Mouse (Mus musculus) ES-E14 (cell line): ENCODE data around the gene Olfr638. TPM values are rescaled to one million over a fixed set of nuclear protein-coding genes. Genes with fewer than 3 reads are reported as not detected.
A peak's percentile ranks its signal among the peaks of the same experiment; 100 is the strongest.

Experiments used
- DNase-seq: peaks from one replicate; pipeline ENCODE4 v3.0.0-alpha.2; 2013; ENCODE audit warnings: low read depth, low spot score
- H3K27ac ChIP-seq: 2 replicates; pipeline ENCODE4 v1.5.1; 2012; ENCODE audit warnings: low read depth, mild to moderate bottlenecking, low read length, moderate library complexity, mixed read lengths; ENCODE audit not compliant: poor library complexity, insufficient read depth, severe bottlenecking
- H3K36me3 ChIP-seq: 2 replicates; pipeline ENCODE4 v1.6.1; 2012; ENCODE audit warnings: mild to moderate bottlenecking, low read length, moderate library complexity, mixed read lengths; ENCODE audit not compliant: control insufficient read depth, poor library complexity, insufficient read depth, severe bottlenecking
- H3K4me1 ChIP-seq, 2 experiments: fragments of 150-350 bp in 1 of 2; sonication (generic) in 1 of 2; 2 replicates each; pipeline ENCODE4 v1.6.1; 2012; ENCODE audit warnings: low read length in 2 of 2, mild to moderate bottlenecking in 1 of 2, mixed read lengths in 1 of 2; ENCODE audit not compliant: control insufficient read depth in 2 of 2, insufficient read depth in 2 of 2, poor library complexity in 1 of 2
- H3K4me3 ChIP-seq, 2 experiments: fragments of 150-350 bp in 1 of 2; sonication (generic) in 1 of 2; 2 replicates each; pipeline ENCODE4 v1.5.1; 2012; ENCODE audit warnings: low read length in 2 of 2, low read depth in 1 of 2, mild to moderate bottlenecking in 1 of 2, mixed read lengths in 1 of 2; ENCODE audit not compliant: insufficient read depth in 1 of 2, poor library complexity in 1 of 2, severe bottlenecking in 1 of 2
- H3K9ac ChIP-seq: 2 replicates; pipeline ENCODE4 v1.6.1; 2012; ENCODE audit warnings: low read depth, mild to moderate bottlenecking, low read length, mixed read lengths; ENCODE audit not compliant: poor library complexity, insufficient read depth, severe bottlenecking
- H3K9me3 ChIP-seq: fragments of 150-350 bp; sonication (generic); 2 replicates; pipeline ENCODE4 v1.6.1; 2012; ENCODE audit warnings: low read depth, mild to moderate bottlenecking, low read length; ENCODE audit not compliant: control insufficient read depth, insufficient read depth
- CHD2 ChIP-seq: IDR thresholded peaks from 2 replicates; pipeline ENCODE4 v1.6.1; 2014; ENCODE audit warnings: mild to moderate bottlenecking, low read depth, low read length, inconsistent platforms
- HCFC1 ChIP-seq: IDR thresholded peaks from 2 replicates; pipeline ENCODE4 v1.6.1; 2012; ENCODE audit warnings: low read length, inconsistent platforms, borderline replicate concordance; ENCODE audit not compliant: insufficient read depth
- MAFK ChIP-seq: IDR thresholded peaks from 2 replicates; pipeline ENCODE4 v1.6.1; 2014; ENCODE audit warnings: mild to moderate bottlenecking, low read depth, low read length, inconsistent platforms; ENCODE audit not compliant: insufficient read depth
- ZC3H11A ChIP-seq: IDR thresholded peaks from 2 replicates; pipeline ENCODE4 v1.6.1; 2012; ENCODE audit warnings: low read depth, mild to moderate bottlenecking, inconsistent platforms, low read length, borderline replicate concordance
- ZNF384 ChIP-seq: IDR thresholded peaks from 2 replicates; pipeline ENCODE4 v1.6.1; 2012; ENCODE audit warnings: low read depth, low read length, inconsistent platforms
- in situ Hi-C, 2 experiments: fragments of 600-800 bp; cut with MboI; formaldehyde crosslinking; loops; one replicate each; pipeline ENCODE4 v1.15.1; 2025; ENCODE audit warnings: low sequenced_read_pairs in 2 of 2, inconsistent platforms in 1 of 2; ENCODE audit not compliant: unreplicated experiment in 2 of 2
- total RNA-seq: library from RNA; depleted of rRNA; stranded (reverse); fragments of 300-350 nt; gene quantifications from 2 replicates; pipeline ENCODE4 v1.2.3, GENCODE M21; 2012; rRNA removed

Gene Olfr638
- total RNA-seq, 1 experiment, result not detected

GRCm38 (mm10) chr7:104035145-104035544 lies 36.6 kb downstream of the Olfr638 start, which contains the start of gene Olfr641:
Olfr641 (plus strand) TSS chr7:104035445.
- peak within 1 kb of the TSS in 1 of 2 experiments; percentile 32; a peak in 1 of 4 replicates for H3K4me3 ChIP-seq
- in situ Hi-C loops, result no loop called here
- H3K36me3 ChIP-seq, result no peaks in the 10 kb centered on the region
- no peaks in the 10 kb centered on the region for H3K4me1 ChIP-seq
- TF ChIP-seq ZNF384 (no peak), MAFK (no peak), HCFC1 (no peak), CHD2 (no peak), ZC3H11A (no peak)
- H3K27ac ChIP-seq, result no peak within 1 kb of the TSS
- DNase-seq, result no peak
- H3K9ac ChIP-seq, result no peak within 1 kb of the TSS
- H3K9me3 ChIP-seq, result no peaks in the 10 kb centered on the region

- DNase-seq, result no peak
- TF ChIP-seq ZC3H11A, result no peak
- no peak for TF ChIP-seq ZNF384
- no peak for TF ChIP-seq MAFK
- no peak for TF ChIP-seq HCFC1
- no peak for TF ChIP-seq CHD2
- H3K4me1 ChIP-seq, result no peaks in the 10 kb centered on the region
- no peaks in the 10 kb centered on the region for H3K9me3 ChIP-seq
- H3K36me3 ChIP-seq, result no peaks in the 10 kb centered on the region
- no peak overlapping the region for H3K4me3 ChIP-seq
- H3K9ac ChIP-seq, result no peak overlapping the region
- H3K27ac ChIP-seq, result no peak overlapping the region
- in situ Hi-C loops, result no loop called here
These were observed 52.2 kb downstream of the Olfr638 start for GRCm38 (mm10) chr7:104050745-104051144.

- in situ Hi-C loops, result no loop called here
- TF ChIP-seq ZC3H11A, result no peak
- TF ChIP-seq ZNF384, result no peak
- no peak for TF ChIP-seq MAFK
- TF ChIP-seq HCFC1, result no peak
- TF ChIP-seq CHD2, result no peak
- no peak for DNase-seq
These were observed 54.0 kb downstream of the Olfr638 start, which contains the start of gene Olfr642 for GRCm38 (mm10) chr7:104052566-104052965. Olfr642 (minus strand) TSS chr7:104052666.

More at GRCm38 (mm10) chr7:104052566-104052965, 54.0 kb downstream of the Olfr638 start, which contains the start of gene Olfr642:
- H3K9ac ChIP-seq, result no peak within 1 kb of the TSS
- no peaks in the 10 kb centered on the region for H3K36me3 ChIP-seq
- H3K4me3 ChIP-seq, result no peak within 1 kb of the TSS
- no peaks in the 10 kb centered on the region for H3K9me3 ChIP-seq
- no peaks in the 10 kb centered on the region for H3K4me1 ChIP-seq
- H3K27ac ChIP-seq, result no peak within 1 kb of the TSS

Other genes with a start within 250 kb of the Olfr638 start
- not detected in 2 replicates for gene Olfr630, start 241.4 kb upstream of the Olfr638 start, total RNA-seq
- gene Olfr69, start 227.2 kb upstream of the Olfr638 start, total RNA-seq, result not detected in 2 replicates
- not detected in 2 replicates for gene Olfr68, start 219.0 kb upstream of the Olfr638 start, total RNA-seq
- gene Olfr67, start 206.9 kb upstream of the Olfr638 start, total RNA-seq, result not detected in 2 replicates
- not detected in 2 replicates for gene Hbb-bt, start 184.8 kb upstream of the Olfr638 start, total RNA-seq
- gene Hbb-bs, start 170.7 kb upstream of the Olfr638 start, total RNA-seq, result not detected in 2 replicates
- not detected in 2 replicates for gene Hbb-bh2, start 158.2 kb upstream of the Olfr638 start, total RNA-seq
- gene Hbb-bh1, start 155.6 kb upstream of the Olfr638 start, total RNA-seq, result not detected in 2 replicates
- gene Hbb-y, start 145.5 kb upstream of the Olfr638 start, total RNA-seq, result not detected in 2 replicates
- not detected in 2 replicates for gene Olfr66, start 112.5 kb upstream of the Olfr638 start, total RNA-seq
- gene Olfr64, start 104.3 kb upstream of the Olfr638 start, total RNA-seq, result not detected in 2 replicates
- gene Olfr65, start 95.3 kb upstream of the Olfr638 start, total RNA-seq, result not detected in 2 replicates
- gene Olfr631, start 69.9 kb upstream of the Olfr638 start, total RNA-seq, result not detected in 2 replicates
- not detected in 2 replicates for gene Olfr632, start 64.4 kb upstream of the Olfr638 start, total RNA-seq
- not detected in 2 replicates for gene Olfr633, start 54.3 kb upstream of the Olfr638 start, total RNA-seq
- not detected in 2 replicates for gene Olfr635, start 27.6 kb upstream of the Olfr638 start, total RNA-seq
- 0.42 and 0.45 TPM in 2 replicates for gene Olfr639, start 18.6 kb downstream of the Olfr638 start, total RNA-seq
- not detected in 2 replicates for gene Olfr640, start 26.8 kb downstream of the Olfr638 start, total RNA-seq
- not detected in 2 replicates for gene Olfr641, start 36.7 kb downstream of the Olfr638 start, total RNA-seq
- gene Olfr642, start 53.9 kb downstream of the Olfr638 start, total RNA-seq, result not detected in 2 replicates
- gene 4930516K23Rik, start 62.7 kb downstream of the Olfr638 start, total RNA-seq, result not detected in 2 replicates
- gene Olfr644, start 73.1 kb downstream of the Olfr638 start, total RNA-seq, result not detected in 2 replicates
- not detected in 2 replicates for gene Olfr645, start 86.7 kb downstream of the Olfr638 start, total RNA-seq
- gene Olfr646, start 106.1 kb downstream of the Olfr638 start, total RNA-seq, result not detected in 2 replicates
- gene Ubqln5, start 131.1 kb downstream of the Olfr638 start, total RNA-seq, result not detected in 2 replicates
- not detected in 2 replicates for gene Olfr643, start 138.7 kb downstream of the Olfr638 start, total RNA-seq
- not detected in 2 replicates for gene Ubqln3, start 144.5 kb downstream of the Olfr638 start, total RNA-seq
- gene Ubqlnl, start 151.8 kb downstream of the Olfr638 start, total RNA-seq, result not detected in 2 replicates
- gene Olfm5, start 166.1 kb downstream of the Olfr638 start, total RNA-seq, result not detected in 2 replicates
- gene Olfr648, start 184.6 kb downstream of the Olfr638 start, total RNA-seq, result 0.04 and 0.05 TPM in 2 replicates
- not detected in 2 replicates for gene Olfr649, start 197.2 kb downstream of the Olfr638 start, total RNA-seq
- 73.9 and 86.1 TPM in 2 replicates for gene Trim6, start 220.0 kb downstream of the Olfr638 start, total RNA-seq
- 1.3 and 1.6 TPM in 2 replicates for gene Trim34a, start 245.7 kb downstream of the Olfr638 start, total RNA-seq